Mouse (Mus musculus) adrenal gland, postnatal 10 days (tissue): ENCODE measurements around the gene Nav2. TPM values are rescaled to one million over a fixed set of nuclear protein-coding genes. Genes with fewer than 3 reads are reported as not detected.

Experiments used
- DNase-seq: peaks from one replicate; pipeline ENCODE4 v3.0.0; 2021; ENCODE audit warnings: mixed read lengths
- total RNA-seq, 2 experiments: library from RNA; stranded (reverse); gene quantifications; 2 replicates each; pipeline ENCODE4 v1.2.3; 2021

The Nav2 gene
- total RNA-seq, 2 experiments from 2014 or later, result 12.2 to 25.6 TPM

- DNase-seq, result no peak
Observed at GRCm38 (mm10) chr7:49250581-49251307, 342.2 kb downstream of the Nav2 start.

- no peak for DNase-seq
Observed at GRCm38 (mm10) chr7:49251308-49251638, 342.8 kb downstream of the Nav2 start.

GRCm38 (mm10) chr7:49252444-49252843 lies 343.9 kb downstream of the Nav2 start:
- no peak for DNase-seq

GRCm38 (mm10) chr7:49252902-49253301 lies 344.4 kb downstream of the Nav2 start:
- no peak for DNase-seq

GRCm38 (mm10) chr7:49255053-49255452 lies 346.5 kb downstream of the Nav2 start:
- DNase-seq, result no peak

GRCm38 (mm10) chr7:49257234-49257906 lies 348.9 kb downstream of the Nav2 start:
- DNase-seq, result no peak

GRCm38 (mm10) chr7:49258088-49258487 lies 349.6 kb downstream of the Nav2 start:
- DNase-seq, result no peak

GRCm38 (mm10) chr7:49261941-49262511 lies 353.5 kb downstream of the Nav2 start:
- DNase-seq, result peak; percentile 30

- DNase-seq, result peak; percentile 62
Observed at GRCm38 (mm10) chr7:49266422-49266821, 357.9 kb downstream of the Nav2 start.

GRCm38 (mm10) chr7:49267621-49268325 lies 359.3 kb downstream of the Nav2 start:
- DNase-seq, result no peak

GRCm38 (mm10) chr7:49268401-49268921 lies 359.9 kb downstream of the Nav2 start:
- DNase-seq, result no peak

- no peak for DNase-seq
Observed at GRCm38 (mm10) chr7:49270855-49271254, 362.3 kb downstream of the Nav2 start.

GRCm38 (mm10) chr7:49272445-49273439 lies 364.2 kb downstream of the Nav2 start:
- peak; percentile 84 for DNase-seq

GRCm38 (mm10) chr7:49273907-49274656 lies 365.6 kb downstream of the Nav2 start:
- DNase-seq, result no peak

- DNase-seq, result no peak
Observed at GRCm38 (mm10) chr7:49274676-49275075, 366.2 kb downstream of the Nav2 start.

GRCm38 (mm10) chr7:49276163-49276562 lies 367.6 kb downstream of the Nav2 start:
- DNase-seq, result no peak

GRCm38 (mm10) chr7:49277685-49278084 lies 369.2 kb downstream of the Nav2 start:
- no peak for DNase-seq

GRCm38 (mm10) chr7:49278531-49278930 lies 370.0 kb downstream of the Nav2 start:
- peak; percentile 37 for DNase-seq

- no peak for DNase-seq
Observed at GRCm38 (mm10) chr7:49280427-49280826, 371.9 kb downstream of the Nav2 start.

- DNase-seq, result no peak
Observed at GRCm38 (mm10) chr7:49282446-49282845, 373.9 kb downstream of the Nav2 start.
